Mouse (Mus musculus) megakaryocyte-erythroid progenitor cell, adult 5 weeks (primary cell): ENCODE results near the gene Ifna1. TPM values are rescaled to one million over a fixed set of nuclear protein-coding genes. Genes with fewer than 3 reads are reported as not detected.

Experiments
- polyA plus RNA-seq: library from polyadenylated mRNA; stranded (reverse); fragments of >175 nt; gene quantifications from 2 replicates; pipeline ENCODE4 v1.2.3, GENCODE M21; 2012

Ifna1 gene
- polyA plus RNA-seq: not detected in 2 replicates

GRCm38 (mm10) chr4:88849698-88850097 lies at the start of gene Ifna1:
Gene Ifna1 (plus strand): TSS chr4:88850087.

DNA sequence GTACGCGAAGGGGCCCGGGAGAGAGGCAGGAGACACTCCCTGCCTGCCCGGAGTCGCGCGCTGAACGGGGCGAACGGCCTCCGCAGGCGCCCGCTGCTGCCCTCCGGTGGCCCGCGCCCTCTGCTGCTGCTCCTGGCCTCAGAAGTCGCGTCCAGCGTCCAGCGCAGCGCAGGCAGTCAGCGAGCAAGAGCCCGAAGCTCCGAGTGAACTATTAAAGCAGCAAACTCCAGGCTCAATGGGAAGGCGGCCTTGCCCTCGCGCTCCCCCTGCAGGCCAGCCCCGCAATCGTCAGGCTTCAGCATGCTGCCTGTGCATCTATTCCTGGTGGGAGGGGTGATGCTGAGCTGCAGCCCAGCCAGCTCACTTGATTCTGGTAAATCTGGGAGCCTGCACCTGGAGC lies 46.9 kb upstream of the Ifna1 start, which contains the start of gene Gm13287:
Gene Gm13287, plus strand, starts transcription at position 301 of the 400 bp plus-strand sequence.

DNA sequence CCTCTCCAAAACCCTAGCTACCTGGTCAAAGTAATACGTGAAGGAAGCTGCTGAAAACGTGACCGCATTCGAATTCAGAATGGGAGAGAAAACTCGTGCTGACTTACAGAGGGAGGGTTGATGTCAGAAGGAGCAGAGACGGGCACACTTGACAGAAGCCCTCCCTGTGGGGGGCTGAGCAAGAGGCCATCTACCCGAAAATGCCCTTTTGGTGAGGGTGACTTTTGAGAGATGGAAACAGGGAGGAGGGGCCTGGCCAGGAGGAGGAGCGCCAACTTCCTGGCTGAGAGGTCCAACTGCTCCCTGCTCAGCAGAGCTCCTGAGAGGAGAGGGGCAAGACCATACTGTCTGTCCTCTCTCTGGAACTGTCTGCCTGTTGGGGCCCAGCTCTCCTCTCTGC lies 44.7 kb upstream of the Ifna1 start, which contains the start of gene Gm13288:
Gene Gm13288, plus strand, starts transcription at position 301 of the 400 bp plus-strand sequence.

DNA sequence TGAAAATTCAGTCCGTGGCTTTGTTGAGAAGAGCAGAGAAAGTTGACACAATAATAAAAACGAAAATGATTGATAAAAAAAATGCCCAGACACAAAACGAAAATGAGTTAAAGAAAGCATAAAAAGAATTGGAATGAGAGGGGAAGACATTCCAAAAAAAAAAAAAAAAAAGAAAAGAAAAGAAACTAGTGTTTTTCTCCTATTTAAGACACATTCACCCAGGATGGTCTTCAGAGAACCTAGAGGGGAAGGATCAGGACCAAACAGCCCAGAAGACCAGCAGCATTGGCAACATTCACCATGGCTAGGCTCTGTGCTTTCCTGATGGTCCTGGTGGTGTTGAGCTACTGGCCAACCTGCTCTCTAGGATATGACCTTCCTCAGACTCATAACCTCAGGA lies 34.0 kb upstream of the Ifna1 start, which contains the start of gene Ifna7:
Gene Ifna7, plus strand, starts transcription at position 301 of the 400 bp plus-strand sequence.

GRCm38 (mm10) chr4:88819659-88820058 lies 30.2 kb upstream of the Ifna1 start, which contains the start of gene Ifna11:
Gene Ifna11 (plus strand): TSS chr4:88819959.

DNA sequence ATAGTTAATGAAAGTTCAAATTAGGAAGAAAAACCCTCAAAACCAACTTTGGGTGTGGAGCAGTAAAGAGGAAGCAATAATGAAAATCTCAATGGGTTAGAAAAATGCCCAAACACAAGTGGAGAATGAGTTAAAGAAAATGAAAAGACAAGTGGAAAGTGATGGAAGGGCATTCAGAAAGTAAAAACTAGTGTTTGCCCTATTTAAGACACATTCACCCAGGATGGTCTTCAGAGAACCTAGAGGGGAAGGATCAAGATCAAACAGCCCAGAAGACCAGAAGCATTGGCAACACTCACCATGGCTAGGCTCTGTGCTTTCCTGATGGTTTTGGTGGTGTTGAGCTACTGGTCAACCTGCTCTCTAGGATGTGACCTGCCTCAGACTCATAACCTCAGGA lies 22.8 kb upstream of the Ifna1 start, which contains the start of gene Ifna6:
Gene Ifna6, plus strand, starts transcription at position 301 of the 400 bp plus-strand sequence.

GRCm38 (mm10) chr4:88835225-88835624 lies 14.7 kb upstream of the Ifna1 start, which contains the start of gene Ifna5:
Gene Ifna5 (plus strand): TSS chr4:88835525.

GRCm38 (mm10) chr4:88841438-88841911 lies 8.4 kb upstream of the Ifna1 start, which contains the start of gene Ifna4:
Gene Ifna4 (plus strand): TSS chr4:88841861.

DNA sequence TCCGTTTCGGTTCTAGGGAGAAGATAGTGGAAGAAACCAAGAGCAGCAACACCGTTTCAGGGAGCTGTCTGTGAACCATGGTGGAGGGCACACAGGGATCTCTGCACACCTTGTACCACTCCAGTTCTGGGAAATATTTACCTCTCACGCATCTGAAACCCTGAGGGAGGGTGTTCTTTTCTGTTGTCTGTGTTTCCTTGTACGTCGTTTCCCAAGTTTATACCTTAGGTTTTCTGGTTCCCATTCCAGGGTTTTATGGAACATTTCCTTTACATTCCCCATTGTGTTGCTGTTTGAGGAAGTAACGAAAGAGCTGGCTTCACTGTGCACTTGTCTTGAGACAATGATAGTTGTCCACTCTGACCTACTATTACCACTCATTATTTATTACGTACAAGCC lies 30.2 kb downstream of the Ifna1 start, which contains the start of gene Ifne:
Gene Ifne, minus strand, starts transcription at position 101 of the 400 bp plus-strand sequence.

Other genes with a start within 250 kb of the Ifna1 start
- gene Ifna12, start 246.7 kb upstream of the Ifna1 start, polyA plus RNA-seq: not detected in 2 replicates
- gene C87499, start 215.7 kb upstream of the Ifna1 start, polyA plus RNA-seq: not detected in 2 replicates
- gene Ifna13, start 205.6 kb upstream of the Ifna1 start, polyA plus RNA-seq: not detected in 2 replicates
- not detected in 2 replicates for gene Ifna16, start 173.2 kb upstream of the Ifna1 start, polyA plus RNA-seq
- gene Ifna2, start 166.2 kb upstream of the Ifna1 start, polyA plus RNA-seq: not detected in 2 replicates
- gene Ifnab, start 158.7 kb upstream of the Ifna1 start, polyA plus RNA-seq: not detected in 2 replicates
- gene Gm26566, start 128.3 kb upstream of the Ifna1 start, polyA plus RNA-seq: 1.2 and 1.3 TPM in 2 replicates
- gene Klhl9, start 127.6 kb upstream of the Ifna1 start, polyA plus RNA-seq: 6.6 and 7.6 TPM in 2 replicates
- gene Gm13271, start 95.2 kb upstream of the Ifna1 start, polyA plus RNA-seq: not detected in 2 replicates
- gene Gm13283, start 90.0 kb upstream of the Ifna1 start, polyA plus RNA-seq: 0.12 and 0.13 TPM in 2 replicates
- not detected in 2 replicates for gene Gm13290, start 76.3 kb upstream of the Ifna1 start, polyA plus RNA-seq
- gene Gm13289, start 73.2 kb upstream of the Ifna1 start, polyA plus RNA-seq: not detected in 2 replicates
- not detected in 2 replicates for gene Gm13272, start 70.2 kb upstream of the Ifna1 start, polyA plus RNA-seq
- not detected in 2 replicates for gene Ifnz, start 68.0 kb upstream of the Ifna1 start, polyA plus RNA-seq
- gene Gm13276, start 64.4 kb upstream of the Ifna1 start, polyA plus RNA-seq: not detected in 2 replicates
- gene Gm13277, start 61.5 kb upstream of the Ifna1 start, polyA plus RNA-seq: not detected in 2 replicates
- not detected in 2 replicates for gene Gm13278, start 58.5 kb upstream of the Ifna1 start, polyA plus RNA-seq
- not detected in 2 replicates for gene Gm13275, start 55.6 kb upstream of the Ifna1 start, polyA plus RNA-seq
- gene Gm13279, start 52.7 kb upstream of the Ifna1 start, polyA plus RNA-seq: not detected in 2 replicates
- not detected in 2 replicates for gene Gm13285, start 50.4 kb upstream of the Ifna1 start, polyA plus RNA-seq
- not detected in 2 replicates for gene Gm13287, start 46.8 kb upstream of the Ifna1 start, polyA plus RNA-seq
- 0.06 and 0.09 TPM in 2 replicates for gene Gm13288, start 44.6 kb upstream of the Ifna1 start, polyA plus RNA-seq
- gene Ifna7, start 33.9 kb upstream of the Ifna1 start, polyA plus RNA-seq: not detected in 2 replicates
- gene Ifna11, start 30.1 kb upstream of the Ifna1 start, polyA plus RNA-seq: not detected in 2 replicates
- not detected in 2 replicates for gene Ifna6, start 22.7 kb upstream of the Ifna1 start, polyA plus RNA-seq
- not detected in 2 replicates for gene Ifna5, start 14.6 kb upstream of the Ifna1 start, polyA plus RNA-seq
- not detected in 2 replicates for gene Ifna4, start 8.2 kb upstream of the Ifna1 start, polyA plus RNA-seq
- gene Ifne, start 30.1 kb downstream of the Ifna1 start, polyA plus RNA-seq: not detected in 2 replicates